Mouse (Mus musculus) heart, embryonic 14.5 days (tissue): Measurements from ENCODE around the gene Pde4b. TPM values are rescaled to one million over a fixed set of nuclear protein-coding genes. Genes with fewer than 3 reads are reported as not detected.

Experiments
- ATAC-seq: fragments of 200-750 bp; cut with Nextera tagmentation; 2 replicates; pipeline ENCODE4 v1.8.0; 2017; ENCODE audit warnings: low read depth, moderate TSS enrichment; ENCODE audit not compliant: insufficient number of reproducible peaks, insufficient read depth, low FRiP score
- H3K27ac ChIP-seq, 2 experiments: fragments of 200-500 bp in 1 of 2; fragments of 300-500 bp in 1 of 2; sonication (generic) in 1 of 2; replicated peaks in 1 of 2; 2 replicates each; pipeline ENCODE4 v1.5.1; 2012 to 2014; ENCODE audit warnings: low read depth in 2 of 2, low read length in 2 of 2, control low read depth in 1 of 2, mild to moderate bottlenecking in 1 of 2, mixed read lengths in 1 of 2; ENCODE audit not compliant: control insufficient read depth in 1 of 2, insufficient read depth in 1 of 2
- H3K27me3 ChIP-seq: fragments of 300-500 bp; sonication (generic); 2 replicates; pipeline ENCODE4 v1.6.1; 2014; ENCODE audit warnings: mild to moderate bottlenecking, low read length, control low read depth; ENCODE audit not compliant: control insufficient read depth, insufficient read depth
- H3K36me3 ChIP-seq: fragments of 300-500 bp; sonication (generic); 2 replicates; pipeline ENCODE4 v1.6.1; 2014; ENCODE audit warnings: mild to moderate bottlenecking, control low read depth, low read length, mixed read lengths; ENCODE audit not compliant: control insufficient read depth, insufficient read depth
- H3K4me1 ChIP-seq, 2 experiments: fragments of 200-500 bp in 1 of 2; fragments of 300-500 bp in 1 of 2; sonication (generic) in 1 of 2; 2 replicates each; pipeline ENCODE4 v1.6.1; 2012 to 2014; ENCODE audit warnings: low read length in 2 of 2, control low read depth in 1 of 2, mixed read lengths in 1 of 2; ENCODE audit not compliant: control insufficient read depth in 2 of 2, insufficient read depth in 2 of 2
- H3K4me2 ChIP-seq: fragments of 300-500 bp; sonication (generic); 2 replicates; pipeline ENCODE4 v1.6.1; 2014; ENCODE audit warnings: mild to moderate bottlenecking, low read length
- H3K4me3 ChIP-seq, 2 experiments: fragments of 200-500 bp in 1 of 2; fragments of 300-500 bp in 1 of 2; sonication (generic) in 1 of 2; 2 replicates each; pipeline ENCODE4 v1.5.1; 2012 to 2014; ENCODE audit warnings: low read length in 2 of 2, mild to moderate bottlenecking in 2 of 2, control low read depth in 1 of 2, low read depth in 1 of 2, moderate library complexity in 1 of 2; ENCODE audit not compliant: control insufficient read depth in 1 of 2, insufficient read depth in 1 of 2
- H3K9ac ChIP-seq: fragments of 300-500 bp; sonication (generic); 2 replicates; pipeline ENCODE4 v1.6.1; 2014; ENCODE audit warnings: mild to moderate bottlenecking, low read length
- H3K9me3 ChIP-seq: fragments of 300-500 bp; sonication (generic); 2 replicates; pipeline ENCODE4 v1.6.1; 2016; ENCODE audit warnings: low read length, control low read depth; ENCODE audit not compliant: control insufficient read depth
- WGBS: fragments of 180-500 bp; shearing (Covaris S2); extraction: QIAGEN DNeasy Blood & Tissue Kit; methylation state at CpG from one replicate; pipeline ENCODE4 v1.1.7; 2014; 5-methylcytosine and 5-hydroxymethylcytosine counted together
- polyA plus RNA-seq: library from polyadenylated mRNA; unstranded; fragments of >200 nt; fragmentation: Nextera tagmentation; extraction: Ambion mirVana; gene quantifications from 2 replicates; pipeline ENCODE4 v1.2.1, GENCODE M21; 2014

Gene Pde4b
- polyA plus RNA-seq, 1 experiment from 2014 or later = 30.5 TPM

- 51% methylated on average over 6 of the region's 6 CpGs for WGBS
- Histone ChIP-seq H3K36me3 (no peaks in the 10 kb centered on the region), H3K4me3 (no peak overlapping the region), H3K9me3 (no peaks in the 10 kb centered on the region), H3K9ac (no peak overlapping the region), H3K4me2 (no peak overlapping the region), H3K27ac (no peak overlapping the region), H3K27me3 (no peaks in the 10 kb centered on the region), H3K4me1 (peaks cover 0 to 16% of the 10 kb centered on the region in 2 experiments; a peak in 2 of 4 replicates)
- ATAC-seq = no peak
These were observed 202.8 kb downstream of the Pde4b start for GRCm38 (mm10) chr4:102290052-102290734.

GRCm38 (mm10) chr4:102297558-102297957 lies 210.2 kb downstream of the Pde4b start:
- H3K9ac ChIP-seq = no peak overlapping the region
- no peak overlapping the region for H3K4me2 ChIP-seq
- H3K27me3 ChIP-seq = no peaks in the 10 kb centered on the region
- 0 out of 4 replicates have a peak, but pooled peaks cover 0 to 3% of the 10 kb centered on the region in 2 experiments for H3K4me1 ChIP-seq
- ATAC-seq = no peak
- H3K4me3 ChIP-seq = no peak overlapping the region
- no peak overlapping the region for H3K27ac ChIP-seq
- H3K9me3 ChIP-seq = no peaks in the 10 kb centered on the region
- H3K36me3 ChIP-seq = no peaks in the 10 kb centered on the region

GRCm38 (mm10) chr4:102302568-102302967 lies 215.2 kb downstream of the Pde4b start:
- Histone ChIP-seq H3K4me1 (peaks cover 0 to 7% of the 10 kb centered on the region in 2 experiments; a peak in 2 of 4 replicates), H3K27ac (no peak overlapping the region), H3K9me3 (0 out of 2 replicates have a peak, but pooled peaks cover 4% of the 10 kb centered on the region), H3K9ac (no peak overlapping the region), H3K4me2 (no peak overlapping the region), H3K36me3 (no peaks in the 10 kb centered on the region), H3K27me3 (no peaks in the 10 kb centered on the region), H3K4me3 (no peak overlapping the region)
- WGBS = 56% methylated on average over 4 of the region's 4 CpGs
- ATAC-seq = no peak

DNA sequence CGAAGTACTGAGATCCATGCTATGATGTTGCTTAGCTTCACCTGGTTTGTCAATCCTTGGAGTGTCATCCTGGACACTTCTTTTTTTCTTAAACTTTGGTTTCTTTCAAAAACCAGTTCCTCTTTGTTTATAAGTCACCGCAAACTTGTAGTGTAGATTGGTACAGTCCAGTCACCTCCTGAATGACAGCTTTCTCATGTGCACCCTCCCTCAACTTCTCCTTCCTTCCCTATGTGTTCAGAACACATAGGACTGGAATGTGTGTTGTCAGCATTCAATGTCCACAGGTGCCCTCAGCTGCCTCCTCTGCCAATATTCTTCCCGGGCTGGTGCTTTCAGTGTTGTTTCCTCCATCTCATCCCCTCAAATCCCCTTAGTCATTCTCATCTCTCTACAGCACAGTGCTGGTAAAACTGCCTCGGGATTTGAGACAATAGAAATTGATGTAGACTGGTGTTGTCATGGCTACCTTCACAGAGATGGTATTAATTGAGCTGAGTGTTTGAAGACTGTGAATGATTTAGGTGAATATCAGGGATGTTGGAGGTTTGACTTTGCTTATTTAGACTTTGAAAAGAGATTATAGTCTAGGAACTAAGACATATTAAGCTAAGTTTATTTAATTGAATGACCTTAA lies 220.4 kb downstream of the Pde4b start:
- H3K4me3 ChIP-seq = no peak overlapping the region
- peaks cover 0 to 19% of the 10 kb centered on the region in 2 experiments; a peak in 2 of 4 replicates for H3K4me1 ChIP-seq
- H3K9ac ChIP-seq = no peak overlapping the region
- H3K9me3 ChIP-seq = 0 out of 2 replicates have a peak, but pooled peaks cover 4% of the 10 kb centered on the region
- no peak overlapping the region for H3K4me2 ChIP-seq
- ATAC-seq = no peak
- 69% methylated on average over 4 of the region's 4 CpGs for WGBS
- H3K27me3 ChIP-seq = no peaks in the 10 kb centered on the region
- 0 out of 4 replicates have a peak overlapping the region, but pooled peaks of 1 of the 2 experiments have one; percentile 14 for H3K27ac ChIP-seq
- H3K36me3 ChIP-seq = no peaks in the 10 kb centered on the region

DNA sequence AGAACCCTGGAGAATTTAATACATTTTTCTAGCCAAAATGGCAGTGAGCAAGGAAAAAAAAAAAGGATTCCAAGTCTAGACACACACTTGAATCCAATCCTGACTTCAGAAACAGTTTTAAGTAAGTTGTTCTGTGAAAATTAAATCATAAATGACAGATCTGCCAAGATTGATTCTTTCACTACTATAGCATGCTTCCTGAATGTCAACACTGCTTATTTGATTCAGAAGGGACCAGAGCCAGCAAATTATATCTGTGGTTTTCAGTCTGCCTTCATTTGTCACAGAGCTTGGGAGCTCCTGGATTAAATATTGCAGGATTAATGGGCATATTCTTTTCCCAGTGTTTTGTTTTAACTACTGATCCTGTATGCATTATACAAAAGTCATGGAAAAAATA lies 223.3 kb downstream of the Pde4b start:
- Histone ChIP-seq H3K27me3 (no peaks in the 10 kb centered on the region), H3K4me1 (peaks cover 0 to 22% of the 10 kb centered on the region in 2 experiments; a peak in 2 of 4 replicates), H3K9ac (no peak overlapping the region), H3K9me3 (no peaks in the 10 kb centered on the region), H3K36me3 (no peaks in the 10 kb centered on the region), H3K27ac (no peak overlapping the region), H3K4me2 (no peak overlapping the region), H3K4me3 (no peak overlapping the region)
- ATAC-seq = no peak

DNA sequence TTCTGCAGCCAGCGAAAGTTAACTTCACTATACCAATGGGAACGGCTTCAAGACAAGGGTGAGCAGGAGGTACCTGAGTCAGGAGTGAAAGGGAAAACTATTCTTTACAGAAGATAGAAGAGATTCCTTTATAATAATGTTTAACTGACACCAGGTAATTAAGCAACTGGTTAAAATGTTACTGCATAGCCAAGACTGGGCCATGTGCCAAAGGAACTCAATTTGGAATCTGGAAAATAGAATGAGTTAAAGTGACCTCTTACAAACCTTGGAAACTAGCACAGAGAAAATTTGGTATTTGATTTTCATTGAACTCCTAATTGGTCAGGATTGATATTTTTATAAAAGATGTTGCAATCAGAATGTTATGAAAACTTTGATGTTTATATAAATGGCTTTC lies 228.7 kb downstream of the Pde4b start:
- Histone ChIP-seq H3K4me2 (no peak overlapping the region), H3K9ac (no peak overlapping the region), H3K36me3 (no peaks in the 10 kb centered on the region), H3K27me3 (no peaks in the 10 kb centered on the region), H3K4me3 (no peak overlapping the region), H3K9me3 (no peaks in the 10 kb centered on the region), H3K4me1 (peaks cover 2 to 19% of the 10 kb centered on the region in 2 experiments), H3K27ac (peak overlapping the region in 1 of 2 experiments; percentile 7; a peak in 1 of 4 replicates)
- no peak for ATAC-seq
- 89% methylated on average over 2 of the region's 2 CpGs for WGBS

DNA sequence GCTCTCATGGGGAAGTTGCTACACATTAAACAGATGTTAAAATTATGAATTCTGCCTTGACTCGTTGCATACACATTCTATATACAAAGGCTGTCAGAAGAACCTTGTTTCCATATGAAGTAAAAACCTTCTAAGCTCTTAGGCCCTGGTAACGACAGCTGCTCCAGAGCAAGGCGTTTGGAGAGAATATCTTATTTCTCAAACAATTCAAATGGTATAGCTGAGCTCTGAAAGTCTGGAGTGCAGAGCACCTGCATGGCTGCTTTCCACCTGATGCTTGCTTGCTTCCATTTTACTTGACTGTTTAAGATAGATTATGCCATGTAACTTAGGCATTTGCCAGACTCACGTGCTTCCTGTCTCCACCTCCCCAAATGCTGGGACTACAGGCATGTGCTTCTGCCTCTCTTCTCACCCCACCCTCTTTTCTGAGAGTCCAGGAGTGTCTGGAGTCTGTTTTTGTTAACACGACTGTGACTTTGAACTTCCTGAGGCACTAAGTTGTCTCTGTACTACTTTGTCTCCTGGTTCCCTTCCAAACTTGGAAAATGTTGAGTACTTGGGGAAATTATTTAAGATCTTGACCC lies 229.4 kb downstream of the Pde4b start:
- WGBS = 50% methylated on average over 5 of the region's 5 CpGs
- Histone ChIP-seq H3K9ac (no peak overlapping the region), H3K4me1 (peaks cover 2 to 19% of the 10 kb centered on the region in 2 experiments), H3K4me2 (no peak overlapping the region), H3K4me3 (no peak overlapping the region), H3K27me3 (no peaks in the 10 kb centered on the region), H3K36me3 (no peaks in the 10 kb centered on the region), H3K9me3 (no peaks in the 10 kb centered on the region), H3K27ac (no peak overlapping the region)
- no peak for ATAC-seq
